Mouse (Mus musculus) liver, postnatal 0 days (tissue): ENCODE results near the gene Tmem94. TPM values are rescaled to one million over a fixed set of nuclear protein-coding genes. Genes with fewer than 3 reads are reported as not detected.

Experiments used
- ATAC-seq: fragments of 200-750 bp; cut with Nextera tagmentation; 2 replicates; pipeline ENCODE4 v1.8.0; 2017; ENCODE audit warnings: mild to moderate bottlenecking, moderate library complexity
- DNase-seq: peaks from one replicate; pipeline ENCODE4 v3.0.0-alpha.2; 2016
- H3K27ac ChIP-seq: fragments of 300-500 bp; sonication (generic); 2 replicates; pipeline ENCODE4 v1.5.1; 2014; ENCODE audit warnings: antibody characterized with exemption, moderate library complexity, mild to moderate bottlenecking, low read depth
- H3K27me3 ChIP-seq: fragments of 300-500 bp; sonication (generic); 2 replicates; pipeline ENCODE4 v1.6.1; 2014; ENCODE audit warnings: low read length, control low read depth, mixed read lengths; ENCODE audit not compliant: insufficient read depth
- H3K36me3 ChIP-seq: fragments of 300-500 bp; sonication (generic); replicated peaks from 2 replicates; pipeline ENCODE4 v1.6.1; 2014; ENCODE audit warnings: mild to moderate bottlenecking, control low read depth, low read length, moderate library complexity, mixed read lengths; ENCODE audit not compliant: insufficient read depth
- H3K4me1 ChIP-seq: fragments of 300-500 bp; sonication (generic); 2 replicates; pipeline ENCODE4 v1.6.1; 2014; ENCODE audit warnings: antibody characterized with exemption, mild to moderate bottlenecking, control low read depth; ENCODE audit not compliant: insufficient read depth
- H3K4me2 ChIP-seq: fragments of 300-500 bp; sonication (generic); 2 replicates; pipeline ENCODE4 v1.6.1; 2014; ENCODE audit warnings: low read depth, mild to moderate bottlenecking, low read length, moderate library complexity, mixed read lengths
- H3K4me3 ChIP-seq: fragments of 300-500 bp; sonication (generic); 2 replicates; pipeline ENCODE4 v1.5.1; 2014; ENCODE audit warnings: low read depth, low read length
- H3K9ac ChIP-seq: fragments of 300-500 bp; sonication (generic); replicated peaks from 2 replicates; pipeline ENCODE4 v1.6.1; 2014; ENCODE audit warnings: mild to moderate bottlenecking, moderate library complexity
- H3K9me3 ChIP-seq: fragments of 300-500 bp; sonication (generic); 2 replicates; pipeline ENCODE4 v1.6.1; 2016; ENCODE audit warnings: mild to moderate bottlenecking, control low read depth, low read length, mixed read lengths
- CTCF ChIP-seq: sonication (generic); IDR thresholded peaks from 2 replicates; pipeline ENCODE4 v1.5.1; 2016; ENCODE audit warnings: antibody characterized with exemption, low read depth
- EP300 ChIP-seq: IDR thresholded peaks from 2 replicates; pipeline ENCODE4 v1.6.1; 2016; ENCODE audit warnings: antibody characterized with exemption, low read depth, mild to moderate bottlenecking
- WGBS: fragments of 180-500 bp; shearing (Covaris S2); extraction: QIAGEN DNeasy Blood & Tissue Kit; methylation state at CpG from one replicate; pipeline ENCODE4 v1.1.7; 2014; ENCODE audit not compliant: insufficient replicate concordance; 5-methylcytosine and 5-hydroxymethylcytosine counted together
- polyA plus RNA-seq: library from polyadenylated mRNA; unstranded; fragments of >200 nt; fragmentation: Nextera tagmentation; extraction: Ambion mirVana; gene quantifications from 2 replicates; pipeline ENCODE4 v1.2.1, GENCODE M21; 2015

Tmem94 gene
- polyA plus RNA-seq, 1 experiment from 2014 or later, result 4.1 TPM

DNA sequence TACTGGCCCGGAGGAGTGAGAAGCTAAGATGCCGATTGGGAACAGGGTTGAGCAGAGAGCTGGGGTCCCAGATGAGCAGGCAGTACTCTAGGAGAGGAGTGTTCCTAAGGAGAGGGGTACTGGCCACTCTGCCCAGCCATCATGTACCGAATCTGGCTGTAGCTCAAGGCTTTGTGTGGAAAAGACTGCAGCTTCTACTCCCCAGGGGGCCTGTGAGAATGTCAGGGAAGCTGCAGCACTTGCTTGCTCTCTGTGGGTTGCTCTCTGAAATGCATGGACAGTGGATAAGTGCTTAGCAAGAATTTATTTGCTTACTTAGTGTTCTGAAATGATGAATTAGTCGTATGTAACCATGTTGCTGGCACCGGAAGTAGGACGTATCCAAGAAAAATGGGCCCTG lies 21.2 kb downstream of the Tmem94 start:
- Histone ChIP-seq H3K4me1 (no peaks in the 10 kb centered on the region), H3K27ac (no peak overlapping the region), H3K4me3 (no peak overlapping the region), H3K36me3 (peaks cover 18% of the 10 kb centered on the region), H3K9me3 (no peaks in the 10 kb centered on the region), H3K27me3 (no peaks in the 10 kb centered on the region), H3K4me2 (no peak overlapping the region), H3K9ac (no peak overlapping the region)
- WGBS, result 82% methylated on average over 6 of the region's 6 CpGs
- ATAC-seq, result no peak
- no peak for DNase-seq
- TF ChIP-seq EP300 (no peak), CTCF (no peak)

DNA sequence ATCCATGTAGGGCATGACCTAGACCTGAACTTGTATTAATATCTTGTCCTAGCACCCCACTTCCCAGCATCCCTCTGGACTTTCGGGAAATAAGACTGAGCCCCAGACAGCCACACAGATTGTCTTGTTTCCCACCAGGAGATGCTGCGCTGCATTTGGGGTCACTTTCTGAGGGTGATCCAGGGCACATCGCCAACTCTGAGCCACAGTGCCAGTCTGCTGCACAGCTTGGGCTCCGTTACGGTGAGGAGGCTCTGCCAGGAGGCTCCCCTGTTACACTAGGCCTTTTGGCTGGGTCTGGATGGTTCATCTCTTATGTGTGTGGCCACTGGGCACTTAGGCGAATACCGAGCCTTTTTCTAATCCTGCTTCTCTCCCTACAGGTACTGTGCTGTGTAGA lies 24.6 kb downstream of the Tmem94 start:
- DNase-seq (no peak), ATAC-seq (no peak)
- Histone ChIP-seq H3K4me1 (no peaks in the 10 kb centered on the region), H3K9ac (no peak overlapping the region), H3K36me3 (peaks cover 47% of the 10 kb centered on the region), H3K27me3 (no peaks in the 10 kb centered on the region), H3K4me3 (no peak overlapping the region), H3K4me2 (no peak overlapping the region), H3K27ac (no peak overlapping the region), H3K9me3 (no peaks in the 10 kb centered on the region)
- WGBS, result 94% methylated on average over 7 of the region's 7 CpGs
- no peak for TF ChIP-seq CTCF
- no peak for TF ChIP-seq EP300

DNA sequence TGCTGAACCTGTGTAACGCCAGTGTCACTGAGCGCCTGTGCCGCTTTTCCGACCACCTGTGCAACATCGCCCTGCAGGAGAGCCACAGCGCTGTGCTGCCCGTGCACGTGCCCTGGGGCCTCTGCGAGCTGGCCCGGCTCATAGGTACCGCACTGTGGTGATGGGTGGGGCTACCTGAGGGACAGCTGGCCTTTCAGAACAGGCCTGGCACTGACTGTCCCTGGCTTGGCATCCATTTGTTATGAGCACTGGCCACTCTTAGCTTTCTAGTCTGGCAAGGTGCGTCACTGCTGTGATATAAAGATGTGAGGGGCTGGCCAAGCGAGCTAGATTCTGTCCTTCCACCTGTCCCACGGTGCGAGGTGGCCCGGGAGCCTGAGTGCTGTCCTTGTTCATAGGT lies 26.7 kb downstream of the Tmem94 start:
- H3K27ac ChIP-seq, result no peak overlapping the region
- no peaks in the 10 kb centered on the region for H3K4me1 ChIP-seq
- no peaks in the 10 kb centered on the region for H3K9me3 ChIP-seq
- no peak for DNase-seq
- H3K9ac ChIP-seq, result no peak overlapping the region
- no peak overlapping the region for H3K4me2 ChIP-seq
- TF ChIP-seq CTCF, result no peak
- no peaks in the 10 kb centered on the region for H3K27me3 ChIP-seq
- WGBS, result 93% methylated on average over 16 of the region's 16 CpGs
- no peak for ATAC-seq
- H3K36me3 ChIP-seq, result peaks cover 62% of the 10 kb centered on the region
- no peak overlapping the region for H3K4me3 ChIP-seq

DNA sequence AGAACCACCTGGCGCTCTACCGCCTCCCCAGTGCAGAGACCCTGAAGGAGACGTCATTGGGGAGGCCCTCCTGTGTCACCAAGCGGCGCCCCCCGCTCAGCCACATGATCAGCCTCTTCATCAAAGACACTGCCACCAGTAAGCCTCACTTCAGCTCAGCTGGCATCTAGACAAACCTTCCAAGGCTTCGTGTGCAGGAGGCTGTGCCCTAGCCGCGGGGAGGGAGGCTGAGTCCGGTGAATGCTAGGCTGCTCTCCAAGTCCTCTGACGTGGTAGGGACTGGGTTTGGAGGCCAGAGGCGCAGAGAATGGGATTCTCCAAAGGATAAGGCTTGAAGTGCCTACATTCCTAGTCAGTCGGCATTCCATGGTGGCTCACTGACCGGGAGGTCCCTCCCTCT lies 27.1 kb downstream of the Tmem94 start:
- no peak overlapping the region for H3K9ac ChIP-seq
- H3K27me3 ChIP-seq, result no peaks in the 10 kb centered on the region
- no peak overlapping the region for H3K27ac ChIP-seq
- no peak overlapping the region for H3K4me3 ChIP-seq
- TF ChIP-seq EP300, result no peak
- TF ChIP-seq CTCF, result no peak
- no peaks in the 10 kb centered on the region for H3K9me3 ChIP-seq
- DNase-seq (no peak), ATAC-seq (no peak)
- H3K36me3 ChIP-seq, result peaks cover 66% of the 10 kb centered on the region
- H3K4me2 ChIP-seq, result no peak overlapping the region
- WGBS, result 91% methylated on average over 14 of the region's 14 CpGs
- no peaks in the 10 kb centered on the region for H3K4me1 ChIP-seq

DNA sequence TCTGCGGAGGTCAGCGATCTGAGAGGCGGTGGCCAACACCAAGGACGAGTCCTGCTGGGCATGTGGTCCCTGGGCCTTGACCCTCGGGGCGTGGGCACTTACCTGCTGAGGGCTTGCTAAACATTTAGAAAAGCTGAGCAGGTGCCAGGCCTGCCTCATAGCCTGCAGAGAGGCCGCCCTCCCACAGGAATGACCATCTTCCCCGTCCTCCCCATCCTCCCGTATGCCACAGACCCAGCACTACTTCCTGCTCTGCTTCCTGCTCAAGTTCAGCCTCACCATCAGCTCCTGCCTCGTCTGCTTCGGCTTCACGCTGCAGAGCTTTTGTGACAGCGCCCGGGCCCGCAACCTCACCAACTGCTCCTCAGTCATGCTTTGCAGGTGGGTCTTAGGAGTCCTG lies 31.7 kb downstream of the Tmem94 start:
- 65% methylated on average over 15 of the region's 15 CpGs for WGBS
- TF ChIP-seq CTCF, result no peak
- TF ChIP-seq EP300, result no peak
- no peaks in the 10 kb centered on the region for H3K9me3 ChIP-seq
- H3K4me1 ChIP-seq, result no peaks in the 10 kb centered on the region
- ATAC-seq (no peak), DNase-seq (no peak)
- no peak overlapping the region for H3K4me3 ChIP-seq
- no peaks in the 10 kb centered on the region for H3K27me3 ChIP-seq
- H3K9ac ChIP-seq, result no peak overlapping the region
- H3K36me3 ChIP-seq, result peaks cover 71% of the 10 kb centered on the region
- H3K27ac ChIP-seq, result no peak overlapping the region
- no peak overlapping the region for H3K4me2 ChIP-seq

DNA sequence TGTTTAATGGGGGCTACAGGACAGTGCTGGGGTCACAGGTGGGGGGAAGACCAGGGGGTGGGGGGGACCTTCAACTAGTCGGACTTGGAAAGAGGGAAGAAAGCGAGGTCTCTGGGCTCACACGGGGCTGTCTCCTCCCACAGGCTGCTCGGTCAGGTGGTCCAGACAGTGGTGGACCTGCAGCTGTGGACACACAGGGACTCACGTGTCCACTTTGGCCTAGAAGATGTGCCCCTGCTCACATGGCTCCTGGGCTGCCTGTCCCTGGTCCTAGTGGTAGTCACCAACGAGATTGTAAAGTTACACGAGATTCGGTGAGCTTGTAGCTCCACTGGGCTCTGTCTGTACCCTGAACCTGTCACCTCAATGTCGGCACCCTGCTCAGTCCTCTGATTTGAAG lies 32.4 kb downstream of the Tmem94 start:
- Histone ChIP-seq H3K27me3 (no peaks in the 10 kb centered on the region), H3K9me3 (no peaks in the 10 kb centered on the region), H3K36me3 (peaks cover 67% of the 10 kb centered on the region), H3K27ac (no peak overlapping the region), H3K4me1 (no peaks in the 10 kb centered on the region), H3K4me3 (no peak overlapping the region), H3K4me2 (no peak overlapping the region), H3K9ac (no peak overlapping the region)
- ATAC-seq, result peak; percentile 48
- no peak for DNase-seq
- 73% methylated on average over 8 of the region's 9 CpGs for WGBS
- no peak for TF ChIP-seq EP300
- TF ChIP-seq CTCF, result no peak

DNA sequence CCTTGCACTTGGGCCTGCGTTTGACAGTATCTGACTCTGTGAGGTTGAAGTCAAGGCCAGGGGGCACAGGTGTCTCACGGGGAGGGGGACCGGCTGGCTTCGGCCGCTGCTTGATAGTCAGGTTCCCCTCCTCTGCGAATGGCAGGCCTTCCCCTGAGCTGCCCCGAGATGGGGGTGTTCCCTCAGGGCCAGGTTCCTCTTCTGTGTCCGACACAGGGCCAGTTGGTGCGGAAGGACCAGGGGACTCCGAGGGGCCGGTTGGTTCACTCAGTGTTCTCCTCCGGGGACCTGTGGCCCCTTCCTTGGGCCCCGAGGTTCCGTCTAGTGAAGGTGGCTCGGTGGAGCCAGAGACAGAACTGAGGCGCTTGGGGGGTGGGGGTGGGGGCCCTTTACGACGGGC lies 35.7 kb downstream of the Tmem94 start:
- 84% methylated on average over 18 of the region's 18 CpGs for WGBS
- Histone ChIP-seq H3K36me3 (peaks cover 55% of the 10 kb centered on the region), H3K4me2 (no peak overlapping the region), H3K9me3 (no peaks in the 10 kb centered on the region), H3K9ac (no peak overlapping the region), H3K27me3 (no peaks in the 10 kb centered on the region), H3K27ac (no peak overlapping the region), H3K4me1 (no peaks in the 10 kb centered on the region), H3K4me3 (no peak overlapping the region)
- DNase-seq, result no peak
- ATAC-seq, result no peak
- TF ChIP-seq EP300, result no peak
- TF ChIP-seq CTCF, result no peak
